Mouse (Mus musculus) neural tube, embryonic 10.5 days (tissue): ENCODE data around the gene Fyn.

Experiments used
- DNase-seq: peaks from one replicate; pipeline ENCODE4 v3.0.0-alpha.2; 2017; ENCODE audit warnings: low spot score; ENCODE audit errors: extremely low spot score

The Fyn gene

GRCm38 (mm10) chr10:39441636-39442035, 73.0 kb downstream of the Fyn start:
- DNase-seq: no peak

DNA sequence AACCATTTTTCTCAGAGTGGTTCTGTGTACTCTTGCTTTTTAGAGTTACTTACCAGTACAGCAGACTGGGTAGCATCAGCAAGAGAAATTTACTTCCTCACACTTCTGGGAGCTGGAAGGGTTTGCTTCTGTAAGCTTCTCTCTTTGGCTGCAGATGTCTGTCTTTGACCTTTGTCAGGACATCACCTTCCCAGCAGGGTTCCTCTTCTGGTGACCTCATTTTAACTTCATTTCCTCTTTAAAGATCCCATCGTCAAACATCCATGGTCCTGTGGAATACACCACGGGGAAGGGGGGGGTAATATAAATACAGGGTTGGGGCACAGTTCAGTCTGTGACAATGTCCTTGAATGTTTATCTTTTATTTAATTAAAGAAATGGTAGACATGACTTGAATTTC, 74.5 kb downstream of the Fyn start:
- DNase-seq: no peak

DNA sequence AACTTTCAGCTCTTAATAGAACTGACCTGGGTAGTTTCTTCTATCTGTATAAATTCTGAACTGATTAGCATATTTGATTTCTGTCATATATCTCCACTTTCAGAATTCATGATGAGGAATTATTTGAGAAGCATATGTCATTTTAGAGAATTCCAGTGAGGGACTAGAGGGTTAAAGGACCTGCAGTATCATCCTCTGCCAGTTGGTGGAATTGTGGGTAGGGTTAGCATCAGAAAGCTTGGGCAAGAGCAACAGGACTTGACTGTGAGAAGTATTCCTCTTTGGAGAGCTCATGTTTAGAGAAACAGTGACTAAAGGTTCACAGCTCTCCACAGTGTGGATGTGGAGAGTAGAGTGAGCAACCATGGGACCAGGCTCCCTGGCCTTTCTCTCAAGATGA, 75.3 kb downstream of the Fyn start:
- no peak for DNase-seq

DNA sequence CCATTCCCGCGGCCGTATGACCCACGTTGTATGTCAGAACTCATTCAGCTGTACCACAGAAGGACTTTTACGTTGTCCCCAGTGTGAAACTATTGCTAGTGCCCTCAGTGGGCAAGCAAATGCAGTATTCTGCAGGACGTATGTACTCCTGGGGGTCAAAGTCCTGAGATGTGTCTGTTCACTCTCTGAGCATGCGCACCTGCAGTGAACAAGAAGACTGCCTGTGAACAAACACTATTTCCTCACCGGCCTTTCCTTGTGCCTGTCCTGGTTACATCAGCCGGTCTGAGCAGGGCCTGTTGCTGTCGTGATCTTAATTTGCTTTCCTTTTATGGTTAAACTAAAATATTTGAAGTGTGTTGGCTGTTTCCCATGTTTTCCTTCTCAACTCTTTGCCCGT, 77.2 kb downstream of the Fyn start:
- no peak for DNase-seq

- no peak for DNase-seq
These were observed 78.1 kb downstream of the Fyn start for GRCm38 (mm10) chr10:39446706-39447105.

GRCm38 (mm10) chr10:39449179-39449578, 80.5 kb downstream of the Fyn start:
- no peak for DNase-seq

DNA sequence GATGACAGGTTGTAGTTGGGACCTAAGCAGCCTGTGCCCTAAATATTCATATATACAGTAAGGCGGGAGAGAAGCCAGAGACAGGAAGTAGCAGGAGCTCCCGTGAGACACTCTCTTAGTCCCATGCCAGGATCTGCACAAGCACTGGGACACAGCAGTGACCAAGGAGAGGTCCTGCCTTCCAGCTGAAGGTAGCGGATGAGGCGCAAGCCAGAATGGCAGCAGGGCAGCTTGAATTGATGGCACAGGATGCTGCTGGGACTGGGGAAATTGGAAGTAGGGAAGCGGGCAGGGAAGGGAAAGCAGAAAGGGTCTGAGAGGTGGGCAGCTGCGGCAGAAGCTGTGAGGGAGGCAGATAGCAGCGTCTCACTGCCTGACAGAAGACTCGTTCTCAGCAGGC, 81.7 kb downstream of the Fyn start:
- no peak for DNase-seq

- DNase-seq: no peak
These were observed 82.4 kb downstream of the Fyn start for GRCm38 (mm10) chr10:39451065-39451464.

- no peak for DNase-seq
These were observed 83.4 kb downstream of the Fyn start for GRCm38 (mm10) chr10:39451918-39452624.

GRCm38 (mm10) chr10:39455344-39455743, 86.7 kb downstream of the Fyn start:
- no peak for DNase-seq

DNA sequence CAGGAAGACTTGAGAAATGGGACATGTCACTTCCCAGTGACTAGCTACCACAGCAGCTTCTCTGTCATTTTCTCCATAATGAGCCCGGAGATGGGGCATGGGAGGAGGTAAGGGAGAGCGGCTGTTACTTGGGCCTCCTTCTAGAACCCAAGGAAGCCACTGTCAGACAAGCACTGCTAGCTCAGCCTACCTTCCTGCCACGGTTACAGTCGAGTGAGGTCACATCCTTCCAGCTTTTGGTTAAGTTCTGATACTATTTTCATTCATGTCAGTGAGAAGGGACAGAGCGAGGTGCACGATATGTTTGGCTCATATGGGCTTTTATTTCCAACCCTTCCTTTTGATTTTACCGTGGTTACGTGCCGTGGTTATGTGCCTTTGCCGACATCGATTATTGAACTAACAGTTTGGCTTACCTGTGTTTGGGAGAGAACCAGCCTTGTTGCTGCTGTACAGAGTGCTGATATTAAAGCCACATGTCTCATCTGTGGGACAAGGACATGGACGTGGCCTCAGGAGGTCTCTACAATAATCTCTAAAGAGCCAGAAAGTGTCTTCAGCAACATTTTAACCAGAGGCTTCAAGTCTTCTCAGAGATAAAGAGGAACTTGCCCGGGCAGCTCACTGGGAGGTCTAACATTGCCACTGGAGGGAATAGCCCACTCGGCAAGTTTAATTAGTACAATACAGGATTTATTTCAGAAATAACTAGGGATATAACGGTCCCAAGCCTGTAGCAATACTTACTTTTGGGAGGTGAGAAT, 87.4 kb downstream of the Fyn start:
- no peak for DNase-seq

- no peak for DNase-seq
These were observed 88.1 kb downstream of the Fyn start for GRCm38 (mm10) chr10:39456776-39457175.

- DNase-seq: no peak
These were observed 88.6 kb downstream of the Fyn start for GRCm38 (mm10) chr10:39457281-39457680.

GRCm38 (mm10) chr10:39458766-39459699, 90.4 kb downstream of the Fyn start:
- DNase-seq: no peak

DNA sequence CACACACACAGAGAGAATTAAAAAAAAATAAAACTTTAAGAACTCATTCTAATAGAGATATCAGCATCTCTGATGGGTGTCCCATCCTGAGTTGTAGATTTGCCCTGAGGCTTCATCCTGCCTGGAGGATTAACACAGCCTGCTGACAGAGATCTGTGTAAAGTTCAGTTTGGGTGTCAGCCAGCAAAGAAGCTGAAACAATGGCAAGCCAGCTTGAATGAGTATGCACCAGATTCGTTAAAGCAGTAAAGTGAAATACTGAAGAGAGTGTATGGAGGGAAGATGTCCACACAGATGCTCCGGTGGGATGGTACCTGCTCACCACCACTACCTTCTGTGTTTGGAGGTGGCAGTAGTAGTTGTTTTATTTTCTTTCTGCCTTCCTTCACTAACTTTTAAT, 92.0 kb downstream of the Fyn start:
- no peak for DNase-seq

DNA sequence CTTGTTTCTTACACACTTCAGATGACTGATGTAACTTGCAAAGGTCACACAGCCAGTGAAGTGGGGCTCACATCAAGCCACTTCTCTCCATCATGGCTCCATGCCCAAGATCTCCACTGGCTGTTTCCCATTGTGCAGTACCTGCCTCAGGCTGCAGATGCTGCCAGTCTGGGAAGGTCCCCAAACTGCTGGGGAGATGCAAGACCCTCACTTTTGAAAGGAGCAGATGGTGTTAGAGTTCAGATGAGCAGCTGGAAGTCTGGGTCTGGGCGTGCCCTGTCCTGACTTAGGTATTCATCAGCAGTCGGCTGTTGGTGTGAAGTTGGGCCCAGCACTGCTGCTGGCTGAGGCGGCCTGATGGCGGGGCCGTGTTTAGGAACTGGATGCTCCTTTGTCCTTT, 93.3 kb downstream of the Fyn start:
- DNase-seq: no peak

DNA sequence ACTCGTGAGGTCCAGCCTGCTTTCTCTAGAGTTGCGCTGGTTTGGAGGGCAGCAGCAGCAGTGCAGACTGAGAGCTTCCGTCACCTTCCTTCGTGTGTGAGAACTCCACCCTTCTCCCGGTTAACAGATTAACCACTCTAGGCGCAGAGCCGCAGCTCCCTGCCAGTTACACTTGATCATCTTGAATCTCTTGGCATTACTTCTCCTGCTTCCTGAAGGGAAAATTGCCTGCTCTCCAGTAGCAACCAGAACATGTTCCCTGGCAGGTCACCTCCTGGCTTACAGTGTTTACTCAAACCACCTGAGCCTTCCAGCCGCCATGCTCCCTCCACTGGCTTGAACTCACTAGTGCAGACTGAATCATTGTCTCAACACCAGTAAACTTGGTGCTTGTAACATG, 94.1 kb downstream of the Fyn start:
- no peak for DNase-seq

GRCm38 (mm10) chr10:39464383-39464782, 95.7 kb downstream of the Fyn start:
- no peak for DNase-seq

DNA sequence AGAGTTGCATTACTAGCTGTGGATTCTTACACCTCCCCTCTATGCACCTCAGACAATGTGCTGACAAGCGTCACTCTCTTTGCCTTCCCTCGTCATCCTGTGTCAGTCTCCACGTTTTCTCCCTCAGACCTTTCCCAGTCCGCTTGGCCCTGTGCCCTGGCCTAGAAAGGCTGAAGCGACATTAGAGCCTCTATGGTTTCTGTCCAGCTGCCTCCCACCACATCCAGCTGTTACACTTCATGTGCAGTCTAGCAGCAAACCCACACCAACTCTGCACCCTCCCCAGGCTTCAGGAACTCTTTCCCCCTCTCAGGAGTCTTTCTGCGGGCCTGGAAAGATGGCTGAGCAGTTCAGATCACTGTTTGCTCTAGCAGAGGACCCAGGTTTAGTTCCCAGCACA, 98.7 kb downstream of the Fyn start:
- DNase-seq: no peak

GRCm38 (mm10) chr10:39467821-39468220, 99.2 kb downstream of the Fyn start:
- DNase-seq: no peak

DNA sequence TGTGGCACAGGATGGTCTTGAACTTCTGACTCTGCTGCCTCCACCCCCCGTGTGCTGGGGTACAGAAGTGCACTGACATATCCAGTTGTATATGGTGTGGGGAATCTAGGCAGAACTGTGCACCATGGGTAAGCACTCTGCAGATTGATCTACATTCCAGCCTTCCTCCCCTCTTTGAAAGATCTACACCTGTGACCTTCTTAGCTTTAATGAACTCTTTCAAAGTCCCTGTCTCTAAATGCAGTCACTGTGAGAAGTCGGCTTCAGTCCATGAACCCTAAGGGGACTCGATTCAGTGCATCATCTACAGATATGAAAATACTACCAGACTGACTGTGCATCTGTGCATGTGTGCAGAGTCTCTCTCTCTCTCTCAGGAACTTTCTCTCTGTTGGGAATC, 99.9 kb downstream of the Fyn start:
- no peak for DNase-seq

- no peak for DNase-seq
These were observed 100.7 kb downstream of the Fyn start for GRCm38 (mm10) chr10:39469341-39469740.
